Mouse (Mus musculus) heart, postnatal 0 days (tissue): ENCODE data around the gene Palm3.

Source experiments
- CTCF ChIP-seq: IDR thresholded peaks from 2 replicates; pipeline ENCODE4 v1.5.1; 2016; ENCODE audit warnings: antibody characterized with exemption, control low read depth, low read depth
- EP300 ChIP-seq: IDR thresholded peaks from 2 replicates; pipeline ENCODE4 v1.6.1; 2016; ENCODE audit warnings: antibody characterized with exemption, low read depth

- TF ChIP-seq CTCF (no peak), EP300 (0 out of 2 replicates have a peak, but pooled peaks have one; percentile 70)
These were observed 48.8 kb upstream of the Palm3 start, which contains the start of gene Prkaca for GRCm38 (mm10) chr8:83972150-83973120.
